Mouse (Mus musculus): ENCODE results near the gene Olfr631. TPM values are rescaled to one million over a fixed set of nuclear protein-coding genes. Genes with fewer than 3 reads are reported as not detected.
A peak's percentile ranks its signal among the peaks of the same experiment; 100 is the strongest.
"Not testable (repeated sequence)": the region's sequence is repeated elsewhere in the genome, so short reads cannot be mapped to it uniquely, and the experiment has no call there.

Olfr631 gene
- polyA plus RNA-seq, 1 experiment = not detected

- TF ChIP-seq CTCF (IDR thresholded peaks at IDR 0.05; ENCODE audit: control insufficient read depth, insufficient read depth, low read length) (peak; percentile 77), POLR2A (IDR thresholded peaks at IDR 0.05; ENCODE audit: borderline replicate concordance, control insufficient read depth, low read depth, low read length) (no peak)
- Histone ChIP-seq H3K4me1 (ENCODE audit: control insufficient read depth, insufficient read depth, low read length) (no peaks in the 10 kb centered on the region; the same call in 1 of the 2 replicates), H3K4me3 (replicated peaks; ENCODE audit: control insufficient read depth, low read depth, low read length) (no peak overlapping the region), H3K27ac (ENCODE audit: control insufficient read depth, insufficient read depth, low read depth, low read length, poor library complexity) (no peak overlapping the region)
- 39% methylated on average over 2 of the region's 2 CpGs for WGBS
Measured at GRCm38 (mm10) chr7:103942730-103943129, 14.1 kb downstream of the Olfr631 start.

- Histone ChIP-seq H3K4me1 (ENCODE audit: control insufficient read depth, insufficient read depth, low read length) (no peaks in the 10 kb centered on the region; the same call in 1 of the 2 replicates), H3K4me3 (replicated peaks; ENCODE audit: control insufficient read depth, low read depth, low read length) (no peak within 1 kb of the TSS), H3K27ac (ENCODE audit: control insufficient read depth, insufficient read depth, low read depth, low read length, poor library complexity) (no peak within 1 kb of the TSS)
- TF ChIP-seq CTCF (IDR thresholded peaks at IDR 0.05; ENCODE audit: control insufficient read depth, insufficient read depth, low read length) (no peak), POLR2A (IDR thresholded peaks at IDR 0.05; ENCODE audit: borderline replicate concordance, control insufficient read depth, low read depth, low read length) (no peak)
Measured at GRCm38 (mm10) chr7:103944137-103944536, 15.5 kb downstream of the Olfr631 start, which contains the start of gene Olfr633. Gene Olfr633 (plus strand): TSS chr7:103944437.

GRCm38 (mm10) chr7:103966873-103967272, 38.2 kb downstream of the Olfr631 start:
- not testable (repeated sequence) for H3K4me1 ChIP-seq (ENCODE audit: control insufficient read depth, insufficient read depth, low read length); H3K4me3 ChIP-seq (replicated peaks; ENCODE audit: control insufficient read depth, low read depth, low read length); H3K27ac ChIP-seq (ENCODE audit: control insufficient read depth, insufficient read depth, low read depth, low read length, poor library complexity)
- WGBS = 89% methylated on average over 22 of the region's 22 CpGs

GRCm38 (mm10) chr7:103970852-103971251, 42.2 kb downstream of the Olfr631 start, which contains the start of gene Olfr635:
Gene Olfr635 (plus strand): TSS chr7:103971152.
- WGBS = 83% methylated on average over 1 of the region's 1 CpGs
- TF ChIP-seq POLR2A (IDR thresholded peaks at IDR 0.05; ENCODE audit: borderline replicate concordance, control insufficient read depth, low read depth, low read length) (no peak), CTCF (IDR thresholded peaks at IDR 0.05; ENCODE audit: control insufficient read depth, insufficient read depth, low read length) (no peak)

GRCm38 (mm10) chr7:103971782-103972181, 43.2 kb downstream of the Olfr631 start:
- Histone ChIP-seq H3K4me1 (ENCODE audit: control insufficient read depth, insufficient read depth, low read length) (no peaks in the 10 kb centered on the region), H3K27ac (ENCODE audit: control insufficient read depth, insufficient read depth, low read depth, low read length, poor library complexity) (no peak overlapping the region), H3K4me3 (replicated peaks; ENCODE audit: control insufficient read depth, low read depth, low read length) (no peak overlapping the region)
- WGBS = 15% methylated on average over 1 of the region's 1 CpGs
- TF ChIP-seq POLR2A (IDR thresholded peaks at IDR 0.05; ENCODE audit: borderline replicate concordance, control insufficient read depth, low read depth, low read length) (no peak), CTCF (IDR thresholded peaks at IDR 0.05; ENCODE audit: control insufficient read depth, insufficient read depth, low read length) (no peak)

More at GRCm38 (mm10) chr7:103970852-103971251, 42.2 kb downstream of the Olfr631 start, which contains the start of gene Olfr635:
- no peak within 1 kb of the TSS for H3K4me3 ChIP-seq (replicated peaks; ENCODE audit: control insufficient read depth, low read depth, low read length)
- H3K27ac ChIP-seq (ENCODE audit: control insufficient read depth, insufficient read depth, low read depth, low read length, poor library complexity) = no peak within 1 kb of the TSS
- H3K4me1 ChIP-seq (ENCODE audit: control insufficient read depth, insufficient read depth, low read length) = no peaks in the 10 kb centered on the region

Other genes starting within 250 kb of the Olfr631 start
- gene Olfr625-ps1, start 246.1 kb upstream of the Olfr631 start, polyA plus RNA-seq (2011; ENCODE audit: insufficient read depth, insufficient read length, low replicate concordance, missing spikeins) = not detected in 2 replicates
- 0.27 and 0.40 TPM in 2 replicates for gene Olfr243, start 214.2 kb upstream of the Olfr631 start, polyA plus RNA-seq (2011; ENCODE audit: insufficient read depth, insufficient read length, low replicate concordance, missing spikeins)
- gene Olfr628, start 198.5 kb upstream of the Olfr631 start, polyA plus RNA-seq (2011; ENCODE audit: insufficient read depth, insufficient read length, low replicate concordance, missing spikeins) = not detected in 2 replicates
- 1.2 TPM in 1 of 2 replicates, not detected in the other for gene Olfr629, start 183.9 kb upstream of the Olfr631 start, polyA plus RNA-seq (2011; ENCODE audit: insufficient read depth, insufficient read length, low replicate concordance, missing spikeins)
- gene Olfr630, start 171.5 kb upstream of the Olfr631 start, polyA plus RNA-seq (2011; ENCODE audit: insufficient read depth, insufficient read length, low replicate concordance, missing spikeins) = not detected in 2 replicates
- not detected in 2 replicates for gene Olfr69, start 157.2 kb upstream of the Olfr631 start, polyA plus RNA-seq (2011; ENCODE audit: insufficient read depth, insufficient read length, low replicate concordance, missing spikeins)
- gene Olfr68, start 149.1 kb upstream of the Olfr631 start, polyA plus RNA-seq (2011; ENCODE audit: insufficient read depth, insufficient read length, low replicate concordance, missing spikeins) = 0.36 TPM in 1 of 2 replicates, not detected in the other
- gene Olfr67, start 137.0 kb upstream of the Olfr631 start, polyA plus RNA-seq (2011; ENCODE audit: insufficient read depth, insufficient read length, low replicate concordance, missing spikeins) = 0.25 TPM in 1 of 2 replicates, not detected in the other
- gene Hbb-bt, start 114.8 kb upstream of the Olfr631 start, polyA plus RNA-seq (2011; ENCODE audit: insufficient read depth, insufficient read length, low replicate concordance, missing spikeins) = 16,360 and 37,491 TPM in 2 replicates
- 44,806 and 110,365 TPM in 2 replicates for gene Hbb-bs, start 100.7 kb upstream of the Olfr631 start, polyA plus RNA-seq (2011; ENCODE audit: insufficient read depth, insufficient read length, low replicate concordance, missing spikeins)
- gene Hbb-bh2, start 88.3 kb upstream of the Olfr631 start, polyA plus RNA-seq (2011; ENCODE audit: insufficient read depth, insufficient read length, low replicate concordance, missing spikeins) = not detected in 2 replicates
- 1.6 TPM in 1 of 2 replicates, not detected in the other for gene Hbb-bh1, start 85.7 kb upstream of the Olfr631 start, polyA plus RNA-seq (2011; ENCODE audit: insufficient read depth, insufficient read length, low replicate concordance, missing spikeins)
- 1.6 TPM in 1 of 2 replicates, not detected in the other for gene Hbb-y, start 75.6 kb upstream of the Olfr631 start, polyA plus RNA-seq (2011; ENCODE audit: insufficient read depth, insufficient read length, low replicate concordance, missing spikeins)
- gene Olfr66, start 42.6 kb upstream of the Olfr631 start, polyA plus RNA-seq (2011; ENCODE audit: insufficient read depth, insufficient read length, low replicate concordance, missing spikeins) = not detected in 2 replicates
- not detected in 2 replicates for gene Olfr64, start 34.3 kb upstream of the Olfr631 start, polyA plus RNA-seq (2011; ENCODE audit: insufficient read depth, insufficient read length, low replicate concordance, missing spikeins)
- gene Olfr65, start 25.3 kb upstream of the Olfr631 start, polyA plus RNA-seq (2011; ENCODE audit: insufficient read depth, insufficient read length, low replicate concordance, missing spikeins) = not detected in 2 replicates
- gene Olfr632, start 5.5 kb downstream of the Olfr631 start, polyA plus RNA-seq (2011; ENCODE audit: insufficient read depth, insufficient read length, low replicate concordance, missing spikeins) = not detected in 2 replicates
- 0.25 TPM in 1 of 2 replicates, not detected in the other for gene Olfr633, start 15.6 kb downstream of the Olfr631 start, polyA plus RNA-seq (2011; ENCODE audit: insufficient read depth, insufficient read length, low replicate concordance, missing spikeins)
- not detected in 2 replicates for gene Olfr635, start 42.3 kb downstream of the Olfr631 start, polyA plus RNA-seq (2011; ENCODE audit: insufficient read depth, insufficient read length, low replicate concordance, missing spikeins)
- not detected in 2 replicates for gene Olfr638, start 69.9 kb downstream of the Olfr631 start, polyA plus RNA-seq (2011; ENCODE audit: insufficient read depth, insufficient read length, low replicate concordance, missing spikeins)
- gene Olfr639, start 88.5 kb downstream of the Olfr631 start, polyA plus RNA-seq (2011; ENCODE audit: insufficient read depth, insufficient read length, low replicate concordance, missing spikeins) = not detected in 2 replicates
- gene Olfr640, start 96.7 kb downstream of the Olfr631 start, polyA plus RNA-seq (2011; ENCODE audit: insufficient read depth, insufficient read length, low replicate concordance, missing spikeins) = not detected in 2 replicates
- gene Olfr641, start 106.6 kb downstream of the Olfr631 start, polyA plus RNA-seq (2011; ENCODE audit: insufficient read depth, insufficient read length, low replicate concordance, missing spikeins) = not detected in 2 replicates
- gene Olfr642, start 123.8 kb downstream of the Olfr631 start, polyA plus RNA-seq (2011; ENCODE audit: insufficient read depth, insufficient read length, low replicate concordance, missing spikeins) = 0.29 TPM in 1 of 2 replicates, not detected in the other
- gene 4930516K23Rik, start 132.6 kb downstream of the Olfr631 start, polyA plus RNA-seq (2011; ENCODE audit: insufficient read depth, insufficient read length, low replicate concordance, missing spikeins) = not detected in 2 replicates
- not detected in 2 replicates for gene Olfr644, start 143.0 kb downstream of the Olfr631 start, polyA plus RNA-seq (2011; ENCODE audit: insufficient read depth, insufficient read length, low replicate concordance, missing spikeins)
- gene Olfr645, start 156.6 kb downstream of the Olfr631 start, polyA plus RNA-seq (2011; ENCODE audit: insufficient read depth, insufficient read length, low replicate concordance, missing spikeins) = not detected in 2 replicates
- gene Olfr646, start 176.0 kb downstream of the Olfr631 start, polyA plus RNA-seq (2011; ENCODE audit: insufficient read depth, insufficient read length, low replicate concordance, missing spikeins) = not detected in 2 replicates
- not detected in 2 replicates for gene Ubqln5, start 201.0 kb downstream of the Olfr631 start, polyA plus RNA-seq (2011; ENCODE audit: insufficient read depth, insufficient read length, low replicate concordance, missing spikeins)
- not detected in 2 replicates for gene Olfr643, start 208.6 kb downstream of the Olfr631 start, polyA plus RNA-seq (2011; ENCODE audit: insufficient read depth, insufficient read length, low replicate concordance, missing spikeins)
- gene Ubqln3, start 214.5 kb downstream of the Olfr631 start, polyA plus RNA-seq (2011; ENCODE audit: insufficient read depth, insufficient read length, low replicate concordance, missing spikeins) = not detected in 2 replicates
- gene Ubqlnl, start 221.7 kb downstream of the Olfr631 start, polyA plus RNA-seq (2011; ENCODE audit: insufficient read depth, insufficient read length, low replicate concordance, missing spikeins) = not detected in 2 replicates
- gene Olfm5, start 236.0 kb downstream of the Olfr631 start, polyA plus RNA-seq (2011; ENCODE audit: insufficient read depth, insufficient read length, low replicate concordance, missing spikeins) = not detected in 2 replicates

Measured in bone marrow, adult 2 months (tissue).